7 mouse cellular contexts compared by ENCODE assay signal in the genomic region with DNA sequence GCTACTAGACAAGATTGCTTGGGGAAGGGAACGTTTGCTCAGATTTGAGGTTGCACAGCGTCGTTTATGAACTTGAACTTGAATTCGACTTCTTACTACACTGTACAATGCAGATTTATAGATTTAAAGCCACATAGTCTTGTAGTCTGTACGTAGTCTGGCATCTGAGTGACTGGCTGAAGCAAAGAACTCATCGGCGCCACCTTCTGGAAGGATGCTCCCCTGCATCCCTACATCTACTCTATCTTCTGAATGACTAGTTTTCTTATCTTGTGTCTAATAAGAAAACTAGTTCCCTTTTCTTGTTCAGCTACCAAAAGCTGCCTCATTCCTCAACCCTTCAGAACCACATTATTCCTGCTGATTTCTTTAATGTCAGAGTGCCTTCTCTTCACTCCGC. TPM values are rescaled to one million over a fixed set of nuclear protein-coding genes. Genes with fewer than 3 reads are reported as not detected.
A peak's percentile ranks its signal among the peaks of the same experiment; 100 is the strongest.
DNase-seq lines count a peak whose midpoint lies in the region; ATAC-seq lines count a peak whose summit lies in the region.
"Not testable (repeated sequence)": the region's sequence is repeated elsewhere in the genome, so short reads cannot be mapped to it uniquely, and the experiment has no call there.

No protein-coding gene starts in this region.

- H3K9ac ChIP-seq in embryonic facial prominence, embryonic 14.5 days (ENCODE audit: low read depth, low read length); hindbrain, embryonic 11.5 days (ENCODE audit: low read depth, low read length): not testable (repeated sequence)

- not testable (repeated sequence) for H3K4me2 ChIP-seq in embryonic facial prominence, embryonic 14.5 days (ENCODE audit: low read depth, low read length); hindbrain, embryonic 11.5 days (replicated peaks; ENCODE audit: low read depth, low read length)

- not testable (repeated sequence) for H3K4me3 ChIP-seq in embryonic facial prominence, embryonic 14.5 days (ENCODE audit: low read depth, low read length); hindbrain, embryonic 11.5 days (ENCODE audit: low read depth, low read length)

- H3K27ac ChIP-seq in embryonic facial prominence, embryonic 14.5 days (replicated peaks; ENCODE audit: low read depth, low read length); hindbrain, embryonic 11.5 days (ENCODE audit: low read depth, low read length): not testable (repeated sequence)

- peak; percentile 53 for DNase-seq in MEL-GATA-1-ER (ENCODE audit: extremely low read depth, low read depth)
- DNase-seq in c-Kit-positive CD71-negative TER-119-negative erythroid progenitor cells, embryonic 14.5 days (ENCODE audit: low read depth), result peak; percentile 24
- peak; percentile 9 for DNase-seq in embryonic facial prominence, embryonic 14.5 days (ENCODE audit: low spot score)
- peak; percentile 49 for DNase-seq in hindbrain, embryonic 11.5 days (ENCODE audit: low spot score)
- peak; percentile 44 to 48 for DNase-seq in layer of hippocampus, postnatal 10 days (ENCODE audit: low spot score in 2 of 2)
- peak; percentile 48 for DNase-seq in lung, postnatal 14 days
- peak; percentile 18 for DNase-seq in right cerebral cortex, postnatal 25 days

- not testable (repeated sequence) for H3K36me3 ChIP-seq in embryonic facial prominence, embryonic 14.5 days (ENCODE audit: control insufficient read depth, insufficient read depth, low read length); hindbrain, embryonic 11.5 days (ENCODE audit: control insufficient read depth, insufficient read depth, low read length)

- WGBS in embryonic facial prominence, embryonic 14.5 days, result 62% methylated on average over 8 of the region's 8 CpGs
- 59% methylated on average over 8 of the region's 8 CpGs for WGBS in hindbrain, embryonic 11.5 days

- not testable (repeated sequence) for H3K4me1 ChIP-seq in embryonic facial prominence, embryonic 14.5 days (ENCODE audit: control insufficient read depth, insufficient read depth, low read length); hindbrain, embryonic 11.5 days (replicated peaks; ENCODE audit: control insufficient read depth, insufficient read depth, low read length)

- not testable (repeated sequence) for ATAC-seq in embryonic facial prominence, embryonic 14.5 days (ENCODE audit: low read depth); hindbrain, embryonic 11.5 days (ENCODE audit: low FRiP score)

- H3K27me3 ChIP-seq in embryonic facial prominence, embryonic 14.5 days (replicated peaks; ENCODE audit: control insufficient read depth, insufficient read depth, low read length); hindbrain, embryonic 11.5 days (ENCODE audit: control insufficient read depth, insufficient read depth, low read length): not testable (repeated sequence)

- not testable (repeated sequence) for H3K9me3 ChIP-seq in embryonic facial prominence, embryonic 14.5 days (ENCODE audit: control insufficient read depth, low read length); hindbrain, embryonic 11.5 days (ENCODE audit: control insufficient read depth, low read length)

RNA-seq across cellular contexts. Expression of a gene that starts 41.5 kb away (rescaled TPM):
- polyA plus RNA-seq in embryonic facial prominence, embryonic 14.5 days (2014; fragmentation: Nextera tagmentation; extraction: Ambion mirVana), result 56.8 and 57.1 TPM in 2 replicates
- 41.8 and 46.7 TPM in 2 replicates for polyA plus RNA-seq in hindbrain, embryonic 11.5 days (2014; fragmentation: Nextera tagmentation; extraction: Ambion mirVana)
- total RNA-seq in layer of hippocampus, postnatal 10 days (2021), result 10 to 100 TPM; 24.0 to 24.9 TPM
